Mouse (Mus musculus) lung, postnatal 0 days (tissue): ENCODE measurements around the gene AU041133. TPM values are rescaled to one million over a fixed set of nuclear protein-coding genes. Genes with fewer than 3 reads are reported as not detected.
"Not testable (repeated sequence)": the region's sequence is repeated elsewhere in the genome, so short reads cannot be mapped to it uniquely, and the experiment has no call there.

Source experiments
- ATAC-seq: fragments of 200-750 bp; cut with Nextera tagmentation; 2 replicates; pipeline ENCODE4 v1.8.0; 2017; ENCODE audit warnings: moderate library complexity
- DNase-seq: peaks from one replicate; pipeline ENCODE4 v3.0.0-alpha.2; 2016; ENCODE audit warnings: low spot score
- H3K27ac ChIP-seq: fragments of 300-500 bp; sonication (generic); 2 replicates; pipeline ENCODE4 v1.5.1; 2014; ENCODE audit warnings: antibody characterized with exemption, mild to moderate bottlenecking, low read length, mixed read lengths
- H3K27me3 ChIP-seq: fragments of 300-500 bp; sonication (generic); replicated peaks from 2 replicates; pipeline ENCODE4 v1.6.1; 2014; ENCODE audit warnings: low read length, mixed read lengths; ENCODE audit not compliant: insufficient read depth
- H3K36me3 ChIP-seq: fragments of 300-500 bp; sonication (generic); 2 replicates; pipeline ENCODE4 v1.6.1; 2014; ENCODE audit warnings: low read length, mixed read lengths; ENCODE audit not compliant: insufficient read depth
- H3K4me1 ChIP-seq: fragments of 300-500 bp; sonication (generic); 2 replicates; pipeline ENCODE4 v1.6.1; 2014; ENCODE audit warnings: antibody characterized with exemption, low read depth, low read length, mixed read lengths; ENCODE audit not compliant: insufficient read depth
- H3K4me2 ChIP-seq: fragments of 300-500 bp; sonication (generic); replicated peaks from 2 replicates; pipeline ENCODE4 v1.6.1; 2014; ENCODE audit warnings: low read depth, mild to moderate bottlenecking, low read length, moderate library complexity, mixed read lengths
- H3K4me3 ChIP-seq: fragments of 300-500 bp; sonication (generic); 2 replicates; pipeline ENCODE4 v1.5.1; 2014; ENCODE audit warnings: low read depth, low read length
- H3K9ac ChIP-seq: fragments of 300-500 bp; sonication (generic); replicated peaks from 2 replicates; pipeline ENCODE4 v1.6.1; 2014; ENCODE audit warnings: low read depth, mild to moderate bottlenecking
- H3K9me3 ChIP-seq: fragments of 300-500 bp; sonication (generic); 2 replicates; pipeline ENCODE4 v1.6.1; 2016; ENCODE audit warnings: low read length, mixed read lengths
- CTCF ChIP-seq: IDR thresholded peaks from 2 replicates; pipeline ENCODE4 v1.5.1; 2016; ENCODE audit warnings: antibody characterized with exemption, mild to moderate bottlenecking
- EP300 ChIP-seq: IDR thresholded peaks from 2 replicates; pipeline ENCODE4 v1.6.1; 2016; ENCODE audit warnings: antibody characterized with exemption, mild to moderate bottlenecking, control low read depth
- WGBS: fragments of 180-500 bp; shearing (Covaris S2); extraction: QIAGEN DNeasy Blood & Tissue Kit; methylation state at CpG from one replicate; pipeline ENCODE4 v1.1.7; 2014; 5-methylcytosine and 5-hydroxymethylcytosine counted together
- polyA plus RNA-seq: library from polyadenylated mRNA; unstranded; fragments of >200 nt; fragmentation: Nextera tagmentation; extraction: Ambion mirVana; gene quantifications from 2 replicates; pipeline ENCODE4 v1.2.1, GENCODE M21; 2015

Gene AU041133
- 2.9 and 3.5 TPM in 2 replicates for polyA plus RNA-seq

DNA sequence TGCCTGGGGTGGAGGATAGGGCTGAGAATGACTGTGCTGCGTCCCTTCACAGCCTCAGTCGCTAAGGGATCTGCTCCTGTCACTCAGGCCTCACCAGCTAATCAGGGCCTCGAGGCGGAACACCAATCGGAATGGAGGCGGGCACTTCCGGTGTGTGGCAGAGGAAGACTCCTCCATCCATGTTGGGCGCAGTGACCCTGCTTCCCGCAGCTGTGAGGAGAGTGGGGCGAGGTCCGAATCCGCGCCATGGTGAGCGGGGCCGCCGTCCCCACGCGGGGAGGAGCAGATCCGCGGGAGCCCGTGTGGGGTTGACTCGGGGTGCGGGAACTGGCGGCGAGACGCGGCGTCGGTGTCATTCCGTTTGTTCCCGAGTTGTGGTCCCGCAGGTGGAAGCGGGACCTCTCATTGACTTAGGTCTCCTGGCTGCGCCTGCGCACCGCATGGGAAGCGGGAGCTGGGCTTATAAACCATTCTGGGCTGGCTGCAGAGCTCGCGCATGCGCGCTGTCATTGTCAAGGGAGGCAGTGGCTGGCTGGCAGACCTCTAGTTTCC, at the start of gene AU041133:
AU041133 (plus strand) TSS at position 164 of the 552 bp plus-strand sequence.
- ATAC-seq (peak; percentile 99), DNase-seq (peak; percentile 88)
- no peak for TF ChIP-seq CTCF
- TF ChIP-seq EP300: no peak
- Histone ChIP-seq H3K36me3 (no peaks in the 10 kb centered on the region), H3K4me1 (no peaks in the 10 kb centered on the region), H3K27me3 (no peaks in the 10 kb centered on the region), H3K4me2 (peak within 1 kb of the TSS; percentile 60), H3K4me3 (peak within 1 kb of the TSS; percentile 61), H3K27ac (peak within 1 kb of the TSS; percentile 22; the same call in 1 of the 2 replicates), H3K9me3 (no peaks in the 10 kb centered on the region; the same call in 1 of the 2 replicates), H3K9ac (peak within 1 kb of the TSS; percentile 41; the same call in 1 of the 2 replicates)
- WGBS: 1% methylated on average over 41 of the region's 41 CpGs

DNA sequence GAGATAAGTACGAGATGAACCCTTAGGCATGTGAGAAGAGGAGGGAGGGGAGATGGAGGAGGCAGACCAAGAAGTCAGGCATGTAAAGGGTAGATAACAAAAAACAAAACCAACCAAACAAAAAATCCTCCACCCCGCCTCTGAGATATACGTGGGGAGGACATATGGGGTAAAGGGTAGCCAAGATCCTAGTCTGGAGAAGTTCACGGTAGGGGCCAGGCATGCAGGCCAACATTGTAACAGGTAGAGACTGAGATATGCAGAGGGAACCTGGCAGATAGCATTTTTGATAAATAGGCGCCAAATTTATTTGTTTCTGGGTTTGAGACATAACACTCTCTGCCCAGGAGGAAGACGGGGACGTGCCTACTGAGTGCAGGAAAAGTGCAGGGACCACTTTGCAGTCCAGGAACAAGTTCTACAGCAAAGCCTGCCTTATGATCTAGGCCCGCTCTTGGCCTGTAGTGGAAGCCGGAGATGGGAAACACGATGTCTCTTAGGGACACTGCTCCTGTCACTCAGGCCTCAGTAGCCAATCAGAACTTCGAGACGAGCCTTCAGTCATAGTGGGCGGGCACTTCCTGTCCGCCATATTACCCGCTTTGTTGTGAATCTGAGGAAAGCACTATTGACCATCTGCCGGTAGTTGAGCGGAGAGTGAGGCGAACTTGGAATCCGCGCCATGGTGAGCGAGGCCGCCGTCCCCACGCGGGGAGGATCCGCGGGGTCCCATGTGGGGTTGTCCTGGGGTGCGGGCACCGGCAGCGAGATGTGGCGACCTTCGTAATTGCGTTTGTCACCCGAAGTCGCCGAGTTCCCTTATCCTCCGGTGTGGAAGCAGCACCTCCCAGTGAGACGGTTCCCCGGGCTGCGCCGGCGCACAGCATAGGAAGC, 44.8 kb upstream of the AU041133 start, which contains the start of gene BC024063:
BC024063 (plus strand) TSS at position 626 of the 894 bp plus-strand sequence.
- H3K27ac ChIP-seq, H3K4me1 ChIP-seq, H3K9ac ChIP-seq, H3K27me3 ChIP-seq, H3K9me3 ChIP-seq, H3K36me3 ChIP-seq: not testable (repeated sequence)
- DNase-seq (peak; percentile 74), ATAC-seq (peak; percentile 97)
- H3K4me3 ChIP-seq: peak within 1 kb of the TSS; percentile 43
- WGBS: 18% methylated on average over 41 of the region's 42 CpGs
- H3K4me2 ChIP-seq: peak within 1 kb of the TSS; percentile 50

DNA sequence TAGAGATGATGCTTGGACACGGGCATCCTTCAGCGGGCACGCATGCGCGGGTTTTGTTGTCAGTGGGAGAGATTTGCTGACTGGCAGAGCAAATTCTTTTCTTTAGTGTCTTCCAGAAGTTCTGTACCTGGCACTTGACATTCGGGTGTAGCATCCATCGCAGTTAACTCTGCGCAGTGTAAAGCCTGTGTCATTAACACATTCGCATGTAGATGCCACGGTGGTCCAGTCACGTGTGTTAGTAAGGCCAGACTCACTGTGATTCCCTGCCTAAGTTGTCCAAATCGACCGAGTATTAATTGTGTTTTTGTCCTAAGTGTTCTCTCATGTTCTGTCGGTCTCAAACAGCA, 44.2 kb upstream of the AU041133 start:
- peak overlapping the region; percentile 50 for H3K4me2 ChIP-seq
- not testable (repeated sequence) for H3K9me3 ChIP-seq, DNase-seq, ATAC-seq, H3K36me3 ChIP-seq, H3K27me3 ChIP-seq, H3K27ac ChIP-seq, H3K4me1 ChIP-seq, H3K9ac ChIP-seq
- H3K4me3 ChIP-seq: peak overlapping the region; percentile 43
- WGBS: 18% methylated on average over 14 of the region's 14 CpGs

DNA sequence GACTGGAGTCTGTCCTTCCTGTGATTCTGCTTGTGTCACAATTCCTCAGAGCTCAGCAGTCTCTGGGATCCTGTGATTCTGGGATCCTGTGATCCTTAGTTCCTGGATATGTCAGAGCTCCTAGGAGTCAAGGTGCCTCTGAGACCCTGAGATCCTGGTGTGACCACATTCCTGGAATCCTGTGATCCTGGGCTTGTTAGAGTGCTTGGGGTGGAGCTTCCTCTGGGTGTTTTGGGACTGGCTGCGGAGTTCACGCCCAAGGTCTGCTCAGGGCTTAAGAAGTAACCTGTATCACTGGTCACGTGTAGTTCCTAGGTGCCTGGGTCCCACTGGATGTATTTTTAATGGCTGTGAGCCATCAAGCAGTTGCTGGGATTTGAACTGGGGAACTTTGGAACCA, 10.6 kb upstream of the AU041133 start:
- WGBS: 77% methylated on average over 3 of the region's 3 CpGs
- no peaks in the 10 kb centered on the region for H3K27me3 ChIP-seq
- no peaks in the 10 kb centered on the region for H3K36me3 ChIP-seq
- H3K4me3 ChIP-seq: no peak overlapping the region
- TF ChIP-seq EP300 (no peak), CTCF (no peak)
- H3K9ac ChIP-seq: no peak overlapping the region
- H3K4me2 ChIP-seq: no peak overlapping the region
- ATAC-seq (no peak), DNase-seq (no peak)
- H3K4me1 ChIP-seq: no peaks in the 10 kb centered on the region
- H3K9me3 ChIP-seq: peaks cover 7% of the 10 kb centered on the region
- no peak overlapping the region for H3K27ac ChIP-seq

DNA sequence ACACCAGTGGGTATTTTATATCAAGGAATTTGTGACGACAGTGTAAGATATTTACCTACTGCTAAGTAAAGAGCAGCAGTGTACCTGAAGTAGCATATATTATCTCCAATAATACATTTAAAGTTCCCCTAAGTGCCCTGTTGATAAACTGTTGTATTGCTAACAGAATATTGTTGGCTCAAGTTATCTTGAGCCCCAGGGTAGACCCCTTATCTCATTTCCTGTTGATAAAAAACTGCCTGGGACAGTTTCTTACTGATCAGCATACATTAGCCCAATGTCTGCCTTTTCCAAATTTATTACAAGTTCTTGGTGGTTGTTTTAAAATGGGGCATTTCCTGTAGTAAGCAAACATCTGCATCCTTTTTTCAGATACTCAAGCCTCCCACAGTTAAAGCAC, 17.5 kb downstream of the AU041133 start:
- TF ChIP-seq CTCF (no peak), EP300 (no peak)
- H3K36me3 ChIP-seq: peaks cover 10% of the 10 kb centered on the region
- H3K27ac ChIP-seq: no peak overlapping the region
- H3K4me3 ChIP-seq: no peak overlapping the region
- ATAC-seq (no peak), DNase-seq (no peak)
- WGBS: 91% methylated on average over 1 of the region's 1 CpGs
- no peak overlapping the region for H3K9ac ChIP-seq
- H3K4me1 ChIP-seq: no peaks in the 10 kb centered on the region
- H3K27me3 ChIP-seq: no peaks in the 10 kb centered on the region
- H3K9me3 ChIP-seq: peaks cover 23% of the 10 kb centered on the region
- H3K4me2 ChIP-seq: no peak overlapping the region

DNA sequence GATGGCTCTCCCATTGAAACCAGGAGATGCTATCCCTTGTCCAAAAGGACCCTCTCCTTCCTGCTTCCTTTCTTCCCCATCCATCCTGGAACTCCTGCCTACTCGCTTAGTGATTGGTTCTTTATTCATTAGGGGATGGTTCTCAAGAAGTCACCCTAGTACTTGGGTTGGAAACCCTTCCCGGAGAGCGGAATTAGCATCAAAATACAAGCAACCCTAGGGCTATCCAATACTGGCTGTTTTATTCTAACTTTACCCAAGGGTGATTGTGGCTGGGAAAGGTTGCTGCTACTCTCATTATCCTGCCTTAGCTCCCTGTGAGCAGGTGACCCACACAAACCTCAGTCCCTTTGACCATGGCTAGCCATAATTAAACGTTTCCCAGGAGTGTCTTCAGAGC, 19.8 kb downstream of the AU041133 start:
- Histone ChIP-seq H3K9ac (no peak overlapping the region), H3K4me2 (no peak overlapping the region), H3K27ac (no peak overlapping the region), H3K9me3 (peaks cover 37% of the 10 kb centered on the region), H3K27me3 (no peaks in the 10 kb centered on the region), H3K4me1 (no peaks in the 10 kb centered on the region), H3K4me3 (no peak overlapping the region), H3K36me3 (peaks cover 23% of the 10 kb centered on the region)
- TF ChIP-seq EP300: no peak
- no peak for TF ChIP-seq CTCF
- DNase-seq (no peak), ATAC-seq (no peak)
- 79% methylated on average over 4 of the region's 4 CpGs for WGBS
